Mouse (Mus musculus) hindbrain, postnatal 0 days (tissue): ENCODE data around the gene Tex29. TPM values are rescaled to one million over a fixed set of nuclear protein-coding genes. Genes with fewer than 3 reads are reported as not detected.

Experiments used
- ATAC-seq: fragments of 200-750 bp; cut with Nextera tagmentation; 2 replicates; pipeline ENCODE4 v1.8.0; 2017; ENCODE audit warnings: mild to moderate bottlenecking, moderate TSS enrichment, moderate library complexity
- DNase-seq: peaks from one replicate; pipeline ENCODE4 v3.0.0-alpha.2; 2015; ENCODE audit warnings: low spot score
- H3K27ac ChIP-seq: fragments of 300-500 bp; sonication (generic); 2 replicates; pipeline ENCODE4 v1.5.1; 2014; ENCODE audit warnings: mild to moderate bottlenecking
- H3K27me3 ChIP-seq: fragments of 300-500 bp; sonication (generic); 2 replicates; pipeline ENCODE4 v1.6.1; 2014; ENCODE audit warnings: low read length, mixed read lengths; ENCODE audit not compliant: insufficient read depth
- H3K36me3 ChIP-seq: fragments of 300-500 bp; sonication (generic); 2 replicates; pipeline ENCODE4 v1.6.1; 2014; ENCODE audit warnings: low read length, mixed read lengths; ENCODE audit not compliant: insufficient read depth
- H3K4me1 ChIP-seq: fragments of 300-500 bp; sonication (generic); 2 replicates; pipeline ENCODE4 v1.6.1; 2014; ENCODE audit warnings: antibody characterized with exemption, low read length, mixed read lengths; ENCODE audit not compliant: insufficient read depth
- H3K4me2 ChIP-seq: fragments of 300-500 bp; sonication (generic); 2 replicates; pipeline ENCODE4 v1.6.1; 2014; ENCODE audit warnings: low read depth, mild to moderate bottlenecking, low read length, moderate library complexity, mixed read lengths
- H3K4me3 ChIP-seq: fragments of 300-500 bp; sonication (generic); 2 replicates; pipeline ENCODE4 v1.5.1; 2014; ENCODE audit warnings: low read length
- H3K9ac ChIP-seq: fragments of 300-500 bp; sonication (generic); replicated peaks from 2 replicates; pipeline ENCODE4 v1.6.1; 2014; ENCODE audit warnings: mild to moderate bottlenecking, low read length, moderate library complexity, mixed read lengths
- H3K9me3 ChIP-seq: fragments of 300-500 bp; sonication (generic); 2 replicates; pipeline ENCODE4 v1.6.1; 2016; ENCODE audit warnings: low read length, mixed read lengths
- CTCF ChIP-seq: IDR thresholded peaks from 2 replicates; pipeline ENCODE4 v1.5.1; 2016; ENCODE audit warnings: antibody characterized with exemption, control low read depth, low read depth
- WGBS: fragments of 180-500 bp; shearing (Covaris S2); extraction: QIAGEN DNeasy Blood & Tissue Kit; methylation state at CpG from one replicate; pipeline ENCODE4 v1.1.7; 2014; 5-methylcytosine and 5-hydroxymethylcytosine counted together
- polyA plus RNA-seq: library from polyadenylated mRNA; unstranded; fragments of >200 nt; fragmentation: Nextera tagmentation; extraction: Ambion mirVana; gene quantifications from 2 replicates; pipeline ENCODE4 v1.2.1, GENCODE M21; 2015
- total RNA-seq: library from RNA; depleted of rRNA; stranded (reverse); fragments of >200 nt; gene quantifications from 2 replicates; pipeline ENCODE4 v1.2.3, GENCODE M21; 2014

Gene Tex29
- total and polyA plus RNA-seq, 2 experiments from 2014 or later = 0.58 TPM; not detected in 1

DNA sequence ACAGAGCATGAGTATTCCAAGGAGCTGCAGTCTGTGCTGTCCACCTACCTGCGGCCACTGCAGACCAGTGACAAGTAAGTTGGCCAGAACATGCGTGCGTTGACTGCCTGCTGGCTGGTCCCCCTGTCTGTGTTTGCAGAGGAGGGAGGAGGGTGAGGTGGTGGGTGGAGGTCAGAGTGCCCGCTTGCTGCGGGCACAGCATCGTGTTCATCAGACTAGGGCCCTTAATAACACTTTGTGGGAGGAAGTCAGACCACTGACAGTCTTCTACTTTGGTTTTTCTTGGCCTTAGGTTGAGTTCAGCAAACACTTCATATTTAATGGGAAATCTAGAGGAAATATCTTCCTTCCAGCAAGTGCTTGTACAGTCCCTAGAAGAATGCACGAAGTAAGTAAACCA lies 39.8 kb upstream of the Tex29 start:
- ATAC-seq (no peak), DNase-seq (no peak)
- no peaks in the 10 kb centered on the region for H3K27me3 ChIP-seq
- H3K36me3 ChIP-seq = peaks cover 18% of the 10 kb centered on the region; the same call in 1 of the 2 replicates
- no peak overlapping the region for H3K9ac ChIP-seq
- no peak overlapping the region for H3K27ac ChIP-seq
- 87% methylated on average over 7 of the region's 7 CpGs for WGBS
- H3K9me3 ChIP-seq = no peaks in the 10 kb centered on the region
- TF ChIP-seq CTCF = no peak
- H3K4me2 ChIP-seq = no peak overlapping the region
- no peak overlapping the region for H3K4me3 ChIP-seq
- H3K4me1 ChIP-seq = 0 out of 2 replicates have a peak, but pooled peaks cover 5% of the 10 kb centered on the region

DNA sequence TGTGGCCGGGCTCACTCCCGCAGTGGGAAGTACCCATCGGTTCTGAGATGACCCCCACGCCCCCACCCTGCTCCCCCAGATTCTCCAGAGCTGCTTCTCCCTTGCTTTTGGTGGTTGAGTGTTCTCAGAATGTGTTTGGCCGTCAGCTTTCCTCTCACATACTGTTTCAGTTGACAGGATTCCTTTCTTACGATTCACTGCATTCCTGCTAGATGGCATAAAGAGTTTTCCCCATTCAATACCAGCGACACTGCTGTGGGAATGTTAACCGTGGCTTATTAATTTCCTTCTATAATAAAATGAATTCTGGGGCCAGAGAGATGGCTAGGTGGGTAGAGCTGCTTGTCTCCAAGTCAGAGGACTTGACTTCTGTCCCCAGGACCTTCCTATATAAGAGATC lies 38.7 kb upstream of the Tex29 start:
- H3K36me3 ChIP-seq = peaks cover 26% of the 10 kb centered on the region; the same call in 1 of the 2 replicates
- H3K4me1 ChIP-seq = 0 out of 2 replicates have a peak, but pooled peaks cover 5% of the 10 kb centered on the region
- DNase-seq (no peak), ATAC-seq (no peak)
- no peak overlapping the region; the same call in 1 of the 2 replicates for H3K27ac ChIP-seq
- TF ChIP-seq CTCF = no peak
- H3K4me2 ChIP-seq = no peak overlapping the region
- H3K27me3 ChIP-seq = no peaks in the 10 kb centered on the region
- H3K4me3 ChIP-seq = no peak overlapping the region
- 44% methylated on average over 8 of the region's 8 CpGs for WGBS
- no peak overlapping the region for H3K9ac ChIP-seq
- H3K9me3 ChIP-seq = no peaks in the 10 kb centered on the region

DNA sequence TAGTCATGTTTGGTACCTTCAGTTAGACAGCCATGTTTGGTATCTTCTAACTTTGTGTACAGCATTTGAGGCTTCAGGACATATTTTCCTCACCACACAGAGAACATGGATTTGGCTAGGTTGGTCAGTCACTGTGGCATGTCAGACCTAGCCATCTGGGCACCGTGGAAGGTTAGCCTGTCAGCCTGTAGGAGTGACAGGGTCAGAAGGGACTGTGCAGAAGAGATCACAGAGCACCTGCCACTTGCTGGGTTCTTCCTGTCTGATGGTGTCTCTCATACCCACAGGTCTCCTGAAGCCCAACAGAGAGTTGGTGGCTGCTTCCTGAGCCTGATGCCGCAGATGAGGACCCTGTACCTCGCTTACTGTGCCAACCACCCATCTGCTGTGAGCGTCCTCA lies 35.4 kb upstream of the Tex29 start:
- H3K4me2 ChIP-seq = no peak overlapping the region
- ATAC-seq (no peak), DNase-seq (no peak)
- 94% methylated on average over 4 of the region's 4 CpGs for WGBS
- no peak for TF ChIP-seq CTCF
- no peaks in the 10 kb centered on the region for H3K9me3 ChIP-seq
- H3K27ac ChIP-seq = no peak overlapping the region
- no peak overlapping the region for H3K4me3 ChIP-seq
- no peaks in the 10 kb centered on the region for H3K4me1 ChIP-seq
- H3K27me3 ChIP-seq = no peaks in the 10 kb centered on the region
- H3K9ac ChIP-seq = no peak overlapping the region
- peaks cover 58% of the 10 kb centered on the region for H3K36me3 ChIP-seq

DNA sequence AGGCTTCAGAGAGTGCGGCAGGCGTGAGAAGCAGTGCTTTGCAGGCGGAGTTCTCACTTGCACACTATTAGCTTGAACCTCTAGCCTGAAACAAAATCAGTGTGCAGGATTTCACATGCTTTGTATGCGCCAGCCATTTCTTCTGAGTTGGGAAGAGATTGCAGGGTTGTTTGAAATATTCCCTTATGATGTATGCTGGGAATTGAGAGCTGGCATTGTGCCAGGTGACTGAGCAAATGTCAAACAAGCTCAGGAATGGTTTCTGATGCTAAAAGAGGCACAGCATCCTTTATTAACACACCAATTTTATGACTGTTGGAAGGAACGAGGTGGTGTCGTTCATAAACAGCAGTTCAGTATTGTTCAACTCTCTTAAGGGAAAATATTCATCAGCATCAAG lies 34.0 kb upstream of the Tex29 start:
- Histone ChIP-seq H3K27me3 (no peaks in the 10 kb centered on the region), H3K4me2 (no peak overlapping the region), H3K36me3 (peaks cover 72% of the 10 kb centered on the region), H3K4me3 (no peak overlapping the region), H3K9ac (no peak overlapping the region), H3K9me3 (no peaks in the 10 kb centered on the region), H3K27ac (no peak overlapping the region), H3K4me1 (no peaks in the 10 kb centered on the region)
- WGBS = 76% methylated on average over 6 of the region's 6 CpGs
- DNase-seq (no peak), ATAC-seq (no peak)
- no peak for TF ChIP-seq CTCF

DNA sequence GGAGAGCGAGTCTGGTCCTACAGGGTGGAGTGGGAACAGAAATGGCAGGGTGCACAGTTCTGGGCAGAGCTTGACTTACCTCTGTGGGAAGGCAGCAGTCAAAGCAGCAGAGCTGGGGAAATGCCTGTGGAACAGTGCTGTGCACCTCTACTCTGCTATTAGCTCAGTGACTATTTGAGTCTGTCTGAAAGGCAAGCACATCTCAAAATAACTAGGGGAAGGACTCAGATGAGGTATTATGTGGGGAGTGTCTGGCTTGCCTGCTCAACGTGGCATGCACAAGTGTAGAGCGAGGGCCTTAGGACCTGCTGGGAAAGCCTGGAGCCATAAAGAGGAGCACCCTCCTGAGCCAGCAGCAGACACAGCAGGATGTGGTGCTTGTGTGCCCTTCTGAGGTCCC lies 32.9 kb upstream of the Tex29 start:
- Histone ChIP-seq H3K4me3 (no peak overlapping the region), H3K36me3 (peaks cover 79% of the 10 kb centered on the region), H3K9ac (no peak overlapping the region), H3K4me2 (no peak overlapping the region), H3K27me3 (no peaks in the 10 kb centered on the region), H3K27ac (no peak overlapping the region), H3K4me1 (no peaks in the 10 kb centered on the region), H3K9me3 (no peaks in the 10 kb centered on the region)
- TF ChIP-seq CTCF = no peak
- whole genome bisulfite sequencing = 86% methylated on average over 3 of the region's 3 CpGs
- DNase-seq (no peak), ATAC-seq (no peak)

DNA sequence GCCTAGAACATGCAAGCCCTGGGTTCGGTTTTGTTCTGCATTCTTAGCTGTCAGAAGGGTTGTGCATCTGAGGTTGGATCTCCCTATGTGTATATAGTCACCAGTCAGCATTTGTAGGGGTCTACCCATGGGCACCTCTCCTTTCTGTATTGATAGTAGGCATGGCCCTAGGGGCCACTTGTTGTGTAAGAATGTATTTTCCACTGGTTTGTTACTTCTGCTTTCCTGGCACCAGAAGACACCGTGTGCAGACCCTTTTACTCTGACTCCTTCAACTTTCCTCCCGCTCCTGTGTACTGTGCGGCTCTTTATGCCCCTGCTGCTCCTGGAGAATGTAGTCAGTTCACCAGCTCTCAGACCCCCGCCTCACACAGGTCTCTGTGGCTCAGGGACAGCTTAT lies 32.2 kb upstream of the Tex29 start:
- Histone ChIP-seq H3K4me3 (no peak overlapping the region), H3K36me3 (peaks cover 84% of the 10 kb centered on the region)
- DNase-seq = no peak

DNA sequence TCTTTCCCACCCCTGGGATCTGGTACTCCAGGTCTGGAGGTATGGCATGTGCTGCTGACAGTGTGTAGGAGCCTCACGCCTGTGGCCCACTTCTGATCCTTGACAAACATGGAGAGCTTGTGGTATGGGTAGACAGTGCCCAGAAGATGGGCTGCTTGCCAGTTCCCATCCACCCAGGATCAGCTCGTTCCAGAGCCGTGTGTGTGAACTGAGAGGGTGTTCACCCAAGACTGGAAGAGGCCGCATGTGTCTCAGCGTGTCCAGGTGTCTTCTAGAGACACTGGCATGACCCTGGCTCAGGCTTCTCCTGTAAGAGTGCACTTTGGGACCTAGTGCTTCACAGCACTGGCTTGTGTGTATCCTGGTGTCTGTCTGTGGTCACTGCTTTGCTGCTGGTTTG lies 29.8 kb upstream of the Tex29 start:
- Histone ChIP-seq H3K4me3 (no peak overlapping the region), H3K4me2 (no peak overlapping the region), H3K9me3 (no peaks in the 10 kb centered on the region), H3K27me3 (no peaks in the 10 kb centered on the region), H3K4me1 (no peaks in the 10 kb centered on the region), H3K9ac (no peak overlapping the region), H3K27ac (no peak overlapping the region), H3K36me3 (peaks cover 84% of the 10 kb centered on the region)
- DNase-seq = no peak
- TF ChIP-seq CTCF = no peak
- 84% methylated on average over 5 of the region's 5 CpGs for WGBS
- ATAC-seq = no peak; the same call in 1 of the 2 replicates

More for the DNA sequence above, 32.2 kb upstream of the Tex29 start:
- H3K9me3 ChIP-seq = no peaks in the 10 kb centered on the region
- 95% methylated on average over 5 of the region's 5 CpGs for WGBS
- H3K4me1 ChIP-seq = no peaks in the 10 kb centered on the region
- TF ChIP-seq CTCF = no peak
- no peak for ATAC-seq
- H3K9ac ChIP-seq = no peak overlapping the region
- no peak overlapping the region for H3K4me2 ChIP-seq
- no peak overlapping the region for H3K27ac ChIP-seq
- H3K27me3 ChIP-seq = no peaks in the 10 kb centered on the region
